Mouse (Mus musculus) forebrain, embryonic 12.5 days (tissue): Measurements from ENCODE around the gene Gm8257. TPM values are rescaled to one million over a fixed set of nuclear protein-coding genes. Genes with fewer than 3 reads are reported as not detected.
"Not testable (repeated sequence)": the region's sequence is repeated elsewhere in the genome, so short reads cannot be mapped to it uniquely, and the experiment has no call there.

ENCODE experiments used
- ATAC-seq: fragments of 200-750 bp; cut with Nextera tagmentation; 2 replicates; pipeline ENCODE4 v1.8.0; 2017; ENCODE audit warnings: moderate TSS enrichment; ENCODE audit not compliant: low FRiP score
- H3K27ac ChIP-seq: fragments of 300-500 bp; sonication (generic); 2 replicates; pipeline ENCODE4 v1.5.1; 2016; ENCODE audit warnings: mild to moderate bottlenecking
- H3K27me3 ChIP-seq: fragments of 300-500 bp; sonication (generic); 2 replicates; pipeline ENCODE4 v1.6.1; 2016; ENCODE audit warnings: mild to moderate bottlenecking
- H3K36me3 ChIP-seq: fragments of 300-500 bp; sonication (generic); replicated peaks from 2 replicates; pipeline ENCODE4 v1.6.1; 2016; ENCODE audit warnings: mild to moderate bottlenecking
- H3K4me1 ChIP-seq: fragments of 300-500 bp; sonication (generic); 2 replicates; pipeline ENCODE4 v1.6.1; 2016
- H3K4me2 ChIP-seq: fragments of 300-500 bp; sonication (generic); 2 replicates; pipeline ENCODE4 v1.6.1; 2016; ENCODE audit warnings: mild to moderate bottlenecking, moderate library complexity
- H3K4me3 ChIP-seq: fragments of 300-500 bp; sonication (generic); replicated peaks from 2 replicates; pipeline ENCODE4 v1.5.1; 2016; ENCODE audit warnings: mild to moderate bottlenecking
- H3K9ac ChIP-seq: fragments of 300-500 bp; sonication (generic); 2 replicates; pipeline ENCODE4 v1.6.1; 2016; ENCODE audit warnings: mild to moderate bottlenecking
- H3K9me3 ChIP-seq: fragments of 300-500 bp; sonication (generic); 2 replicates; pipeline ENCODE4 v1.6.1; 2016
- WGBS: fragments of 180-500 bp; shearing (Covaris S2); methylation state at CpG from one replicate; pipeline ENCODE4 v1.1.7; 2016; 5-methylcytosine and 5-hydroxymethylcytosine counted together
- polyA plus RNA-seq: library from polyadenylated mRNA; unstranded; fragments of >200 nt; fragmentation: Nextera tagmentation; extraction: Ambion mirVana; gene quantifications from 2 replicates; pipeline ENCODE4 v1.2.1, GENCODE M21; 2016

The Gm8257 gene
- polyA plus RNA-seq, result not detected in 2 replicates

DNA sequence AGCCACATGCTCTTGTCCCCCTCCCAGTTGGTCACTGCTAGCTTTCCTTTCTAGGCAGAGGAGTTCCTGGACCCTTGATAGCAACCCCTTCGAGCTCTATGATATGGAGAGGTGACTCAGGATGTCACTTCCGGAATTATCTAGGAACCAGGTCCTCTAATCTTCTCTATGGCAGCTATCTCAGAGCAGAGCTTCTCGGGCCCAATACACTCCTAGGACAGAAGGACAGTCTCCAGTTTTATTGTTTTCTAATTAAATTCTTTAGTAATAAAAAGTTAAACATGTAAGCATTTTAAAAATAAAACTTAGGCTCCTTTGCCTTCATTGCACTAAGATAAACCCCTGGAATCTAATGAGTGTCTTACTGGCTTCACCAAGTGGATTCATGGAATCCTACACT is at the start of gene Gm8257:
Gene Gm8257, minus strand, starts transcription at position 101 of the 400 bp plus-strand sequence.
- H3K4me3 ChIP-seq, H3K27ac ChIP-seq, H3K4me2 ChIP-seq, H3K9ac ChIP-seq, H3K36me3 ChIP-seq, H3K27me3 ChIP-seq, ATAC-seq, H3K4me1 ChIP-seq, H3K9me3 ChIP-seq: not testable (repeated sequence)
- WGBS, result 86% methylated on average over 3 of the region's 3 CpGs

DNA sequence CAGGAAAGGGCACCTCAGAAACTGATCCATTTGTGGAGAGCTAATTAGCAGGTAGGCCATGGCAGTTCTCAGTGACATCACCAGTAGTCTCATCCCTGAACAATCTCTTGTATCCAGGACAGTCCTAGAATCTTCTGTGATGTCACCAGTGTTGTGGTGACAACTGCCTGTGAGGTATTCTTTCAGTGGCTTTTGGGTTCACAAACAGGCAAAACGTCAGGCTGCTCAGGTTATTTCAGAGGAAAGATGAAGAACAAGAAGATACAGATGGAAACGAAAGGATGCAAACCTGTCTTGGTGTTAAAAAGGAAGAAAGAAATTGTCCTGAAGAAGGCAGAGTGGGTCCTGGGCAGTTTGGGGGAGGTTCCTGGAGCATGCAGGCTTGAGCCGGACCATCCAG is 44.0 kb upstream of the Gm8257 start, which contains the start of gene Gm8267:
Gene Gm8267, minus strand, starts transcription at position 101 of the 400 bp plus-strand sequence.
- WGBS, result 85% methylated on average over 3 of the region's 3 CpGs
- Histone ChIP-seq H3K27me3 (no peaks in the 10 kb centered on the region), H3K4me3 (no peak within 1 kb of the TSS), H3K4me2 (no peak within 1 kb of the TSS), H3K36me3 (no peaks in the 10 kb centered on the region), H3K27ac (no peak within 1 kb of the TSS), H3K9ac (no peak within 1 kb of the TSS), H3K9me3 (no peaks in the 10 kb centered on the region), H3K4me1 (no peaks in the 10 kb centered on the region)
- no peak for ATAC-seq

- 67% methylated on average over 1 of the region's 1 CpGs for WGBS
- H3K4me3 ChIP-seq, H3K9me3 ChIP-seq, ATAC-seq, H3K27ac ChIP-seq, H3K4me1 ChIP-seq, H3K9ac ChIP-seq, H3K27me3 ChIP-seq, H3K36me3 ChIP-seq, H3K4me2 ChIP-seq: not testable (repeated sequence)
These were observed 36.5 kb upstream of the Gm8257 start for GRCm38 (mm10) chr14:44742789-44743188.

DNA sequence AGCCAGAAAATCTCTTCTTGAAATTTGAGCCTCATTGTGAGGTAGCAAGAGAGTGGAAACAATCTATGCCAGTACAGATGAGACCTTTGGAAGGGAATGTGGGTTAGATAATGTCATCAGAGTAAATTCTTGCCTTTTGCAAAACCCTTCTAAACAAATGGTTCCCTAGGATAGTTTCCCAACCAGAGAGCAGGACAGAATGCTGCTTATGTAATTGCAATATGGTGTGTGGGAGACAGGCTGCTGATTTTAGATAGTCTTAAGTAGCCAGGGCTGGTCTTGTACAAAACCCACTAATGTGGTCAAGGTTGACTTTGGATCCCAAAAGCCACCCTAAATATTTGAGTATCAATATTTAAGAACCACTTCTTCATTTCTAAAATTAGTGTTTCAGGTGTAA is 24.5 kb upstream of the Gm8257 start:
- H3K9ac ChIP-seq, ATAC-seq, H3K36me3 ChIP-seq, H3K27me3 ChIP-seq, H3K9me3 ChIP-seq, H3K27ac ChIP-seq, H3K4me2 ChIP-seq, H3K4me3 ChIP-seq, H3K4me1 ChIP-seq: not testable (repeated sequence)

- not testable (repeated sequence) for H3K27me3 ChIP-seq, H3K4me2 ChIP-seq, ATAC-seq, H3K9me3 ChIP-seq, H3K4me1 ChIP-seq, H3K9ac ChIP-seq, H3K36me3 ChIP-seq, H3K4me3 ChIP-seq, H3K27ac ChIP-seq
- 78% methylated on average over 4 of the region's 4 CpGs for WGBS
These were observed 78.5 kb downstream of the Gm8257 start, which contains the start of gene Gm5624 for GRCm38 (mm10) chr14:44627737-44628136. Gm5624 (minus strand) TSS chr14:44627938.

Other genes starting within 250 kb of the Gm8257 start
- gene BC061237, start 214.0 kb downstream of the Gm8257 start, polyA plus RNA-seq, result not detected in 2 replicates
- gene Gm17093, start 188.2 kb downstream of the Gm8257 start, polyA plus RNA-seq, result not detected in 2 replicates
- not detected in 2 replicates for gene Gm8247, start 123.3 kb downstream of the Gm8257 start, polyA plus RNA-seq
- gene Gm5624, start 78.5 kb downstream of the Gm8257 start, polyA plus RNA-seq, result not detected in 2 replicates
- not detected in 2 replicates for gene Gm8267, start 43.9 kb upstream of the Gm8257 start, polyA plus RNA-seq
- 0.08 and 0.19 TPM in 2 replicates for gene Ptgdr, start 152.9 kb upstream of the Gm8257 start, polyA plus RNA-seq